Mouse (Mus musculus) brain, embryonic 14.5 days (tissue): ENCODE results near the gene Gm11639.

Experiments
- CTCF ChIP-seq: fragments of 200-500 bp; IDR thresholded peaks from 2 replicates; pipeline ENCODE4 v1.5.1; 2012; ENCODE audit warnings: inconsistent platforms, mild to moderate bottlenecking, moderate library complexity, borderline replicate concordance; ENCODE audit not compliant: insufficient read depth, insufficient read length; ENCODE audit errors: extremely low read depth
- POLR2A ChIP-seq: fragments of 200-500 bp; IDR thresholded peaks from 2 replicates; pipeline ENCODE4 v1.6.1; 2012; ENCODE audit warnings: mild to moderate bottlenecking, inconsistent platforms, borderline replicate concordance; ENCODE audit not compliant: poor library complexity, insufficient read depth, insufficient read length, severe bottlenecking; ENCODE audit errors: extremely low read depth

- TF ChIP-seq CTCF (no peak), POLR2A (no peak)
Measured at GRCm38 (mm10) chr11:104977976-104978375, 292.5 kb downstream of the Gm11639 start.
